Mouse (Mus musculus): ENCODE measurements around the gene Araf. TPM values are rescaled to one million over a fixed set of nuclear protein-coding genes. Genes with fewer than 3 reads are reported as not detected.

Araf gene
- polyA plus RNA-seq (2016; fragmentation: Nextera tagmentation; extraction: Ambion mirVana) = 101 and 103 TPM in 2 replicates

- WGBS = 29% methylated on average over 5 of the region's 7 CpGs
- H3K4me3 ChIP-seq (replicated peaks) = peak within 1 kb of the TSS; percentile 44
- H3K27me3 ChIP-seq = no peaks in the 10 kb centered on the region
- H3K9ac ChIP-seq (replicated peaks) = peak within 1 kb of the TSS; percentile 66
- no peaks in the 10 kb centered on the region for H3K4me1 ChIP-seq (replicated peaks)
- H3K27ac ChIP-seq = peak within 1 kb of the TSS; percentile 92
- ATAC-seq (ENCODE audit: insufficient number of reproducible peaks, insufficient read depth, low FRiP score, low TSS enrichment, low read depth) = peak; percentile 67; the same call in 1 of the 2 replicates
- H3K9me3 ChIP-seq = no peaks in the 10 kb centered on the region
- H3K4me2 ChIP-seq = peak within 1 kb of the TSS; percentile 50
- no peaks in the 10 kb centered on the region for H3K36me3 ChIP-seq
Measured at GRCm38 (mm10) chrX:20797681-20798080, at the start of gene Araf. Araf (plus strand) TSS chrX:20797814.

DNA sequence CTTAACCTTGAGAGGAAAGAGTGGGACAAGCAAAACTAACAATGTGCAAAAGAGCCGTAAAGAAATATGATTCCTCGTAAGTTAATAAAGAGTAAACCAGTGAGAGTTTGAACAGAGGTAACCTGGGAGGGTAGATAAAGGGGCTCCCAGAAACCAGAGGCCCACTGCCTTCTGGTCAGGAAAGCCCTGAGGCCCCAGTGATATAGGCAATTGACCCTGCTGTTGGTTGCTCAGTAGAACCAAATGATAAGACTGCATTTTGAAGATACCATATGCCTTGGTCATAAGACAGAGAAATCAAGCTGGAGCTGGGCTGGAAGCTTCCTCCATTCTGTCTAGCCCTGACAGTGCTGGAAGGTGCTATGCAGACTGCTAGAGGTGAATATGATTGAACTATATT lies 48.8 kb upstream of the Araf start:
- no peak overlapping the region for H3K4me3 ChIP-seq (replicated peaks)
- H3K27me3 ChIP-seq = no peaks in the 10 kb centered on the region
- H3K4me1 ChIP-seq (replicated peaks) = no peaks in the 10 kb centered on the region
- H3K9me3 ChIP-seq = no peaks in the 10 kb centered on the region
- 93% methylated on average over 2 of the region's 2 CpGs for WGBS
- H3K4me2 ChIP-seq = no peak overlapping the region
- H3K9ac ChIP-seq (replicated peaks) = no peak overlapping the region
- ATAC-seq (ENCODE audit: insufficient number of reproducible peaks, insufficient read depth, low FRiP score, low TSS enrichment, low read depth) = no peak
- no peaks in the 10 kb centered on the region for H3K36me3 ChIP-seq
- H3K27ac ChIP-seq = no peak overlapping the region

- H3K9me3 ChIP-seq = no peaks in the 10 kb centered on the region
- no peaks in the 10 kb centered on the region for H3K4me1 ChIP-seq (replicated peaks)
- H3K27me3 ChIP-seq = no peaks in the 10 kb centered on the region
- H3K4me3 ChIP-seq (replicated peaks) = no peak overlapping the region
- H3K4me2 ChIP-seq = no peak overlapping the region
- no peak overlapping the region for H3K9ac ChIP-seq (replicated peaks)
- no peaks in the 10 kb centered on the region for H3K36me3 ChIP-seq
- H3K27ac ChIP-seq = no peak overlapping the region
- WGBS = 88% methylated on average over 4 of the region's 4 CpGs
- no peak for ATAC-seq (ENCODE audit: insufficient number of reproducible peaks, insufficient read depth, low FRiP score, low TSS enrichment, low read depth)
Measured at GRCm38 (mm10) chrX:20761201-20761600, 36.4 kb upstream of the Araf start.

DNA sequence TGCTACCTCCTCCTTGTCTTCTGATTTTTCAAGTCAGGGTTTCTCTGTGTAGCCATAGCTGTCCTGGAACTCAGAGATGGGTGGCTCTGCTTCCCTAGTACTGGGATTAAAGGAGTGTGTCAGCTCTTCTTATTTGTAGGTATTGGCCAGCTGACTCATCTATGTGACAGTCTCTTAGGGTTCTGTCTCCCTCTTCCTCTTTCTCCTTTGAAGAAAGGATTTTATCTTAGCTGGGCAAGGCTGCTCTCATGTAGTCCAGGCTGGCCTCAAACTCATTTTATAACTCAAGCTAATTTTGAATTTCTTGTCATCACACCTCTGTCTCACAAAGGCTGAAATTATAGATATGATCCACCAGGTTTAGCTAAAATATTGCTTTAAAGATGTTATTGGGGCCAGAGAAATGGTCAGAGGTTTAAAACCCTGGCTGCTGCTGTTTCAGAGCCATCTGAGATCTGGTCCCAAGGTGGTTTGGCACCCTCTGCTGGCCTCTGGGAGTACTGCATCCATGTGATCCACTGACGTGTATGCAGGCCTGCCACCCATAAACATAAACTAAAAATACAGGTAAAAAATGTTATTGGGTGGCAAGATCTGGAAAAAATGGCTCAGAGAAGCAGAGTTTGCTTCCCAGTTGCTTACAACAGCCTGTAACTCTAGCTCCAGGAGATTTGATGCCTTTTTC lies 26.8 kb upstream of the Araf start:
- H3K9ac ChIP-seq (replicated peaks) = no peak overlapping the region

DNA sequence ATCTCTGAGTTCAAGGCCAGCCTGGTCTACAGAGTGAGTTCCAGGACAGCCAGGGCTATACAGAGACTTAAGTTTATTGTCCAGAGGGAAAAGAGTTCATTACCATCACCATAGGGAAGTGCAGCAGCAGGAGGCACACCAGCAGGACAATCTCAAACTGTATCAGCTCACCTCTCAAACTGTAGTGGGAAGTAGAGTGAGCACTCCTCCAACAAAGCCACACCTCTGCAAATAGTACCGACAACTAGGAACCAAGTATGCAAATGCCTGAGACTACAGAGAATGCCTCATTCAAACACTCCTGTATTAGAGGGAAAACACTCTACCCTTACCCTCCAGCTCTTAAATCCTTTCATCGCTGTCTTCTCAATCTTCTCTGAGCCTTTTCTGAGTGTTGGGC lies 25.9 kb upstream of the Araf start:
- no peak for ATAC-seq (ENCODE audit: insufficient number of reproducible peaks, insufficient read depth, low FRiP score, low TSS enrichment, low read depth)
- Histone ChIP-seq H3K27me3 (no peaks in the 10 kb centered on the region), H3K27ac (no peak overlapping the region), H3K4me1 (replicated peaks) (no peaks in the 10 kb centered on the region), H3K4me3 (replicated peaks) (no peak overlapping the region), H3K9ac (replicated peaks) (no peak overlapping the region), H3K9me3 (no peaks in the 10 kb centered on the region), H3K4me2 (no peak overlapping the region), H3K36me3 (no peaks in the 10 kb centered on the region)
- WGBS = 46% methylated on average over 2 of the region's 2 CpGs

More for the DNA sequence above, 26.8 kb upstream of the Araf start:
- Histone ChIP-seq H3K9me3 (no peaks in the 10 kb centered on the region), H3K27me3 (no peaks in the 10 kb centered on the region), H3K4me3 (replicated peaks) (no peak overlapping the region), H3K4me1 (replicated peaks) (no peaks in the 10 kb centered on the region), H3K27ac (no peak overlapping the region), H3K4me2 (no peak overlapping the region), H3K36me3 (no peaks in the 10 kb centered on the region)
- 7% methylated on average over 1 of the region's 1 CpGs for WGBS
- 0 out of 2 replicates have a peak, but pooled peaks have one; percentile 26 for ATAC-seq (ENCODE audit: insufficient number of reproducible peaks, insufficient read depth, low FRiP score, low TSS enrichment, low read depth)

DNA sequence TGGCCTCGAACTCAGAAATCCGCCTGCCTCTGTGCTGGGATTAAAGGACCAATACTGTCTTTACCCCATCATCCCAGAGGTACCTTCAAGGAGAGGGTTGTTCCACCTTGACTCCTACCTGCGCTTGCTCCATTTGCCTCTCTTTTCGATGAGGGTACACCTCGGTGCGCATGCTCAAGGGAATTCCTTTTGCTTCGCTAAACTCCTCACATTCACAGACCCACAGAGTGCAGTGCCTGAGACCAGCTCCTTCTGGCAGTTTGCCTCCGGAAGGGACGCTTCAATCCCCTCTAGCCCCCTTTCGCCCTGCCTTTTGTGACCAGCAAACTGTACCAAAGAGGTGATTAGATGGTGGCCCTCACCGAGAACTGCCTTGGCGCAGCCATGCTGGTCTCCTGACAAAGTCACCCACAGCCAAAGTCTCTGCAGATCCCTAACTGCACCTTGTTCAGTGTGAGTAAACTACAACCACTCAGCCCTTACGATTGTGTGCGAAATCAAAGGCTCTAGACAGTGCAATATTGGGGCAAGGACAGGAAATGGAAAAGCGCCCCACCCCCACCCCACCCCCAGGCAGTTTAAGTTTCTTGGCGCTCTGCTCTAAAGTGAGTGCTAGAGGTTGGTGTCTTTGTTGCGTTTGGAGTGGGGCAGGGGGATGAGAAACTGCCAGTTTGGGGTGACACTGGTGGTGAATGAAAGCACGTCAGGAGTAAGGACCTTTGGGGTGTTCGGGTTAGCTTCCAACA lies 22.2 kb upstream of the Araf start:
- no peak overlapping the region for H3K4me3 ChIP-seq (replicated peaks)
- no peak overlapping the region for H3K27ac ChIP-seq
- no peak overlapping the region for H3K4me2 ChIP-seq
- no peaks in the 10 kb centered on the region for H3K36me3 ChIP-seq
- H3K27me3 ChIP-seq = no peaks in the 10 kb centered on the region
- no peak overlapping the region for H3K9ac ChIP-seq (replicated peaks)
- WGBS = 49% methylated on average over 19 of the region's 19 CpGs
- ATAC-seq (ENCODE audit: insufficient number of reproducible peaks, insufficient read depth, low FRiP score, low TSS enrichment, low read depth) = peak; percentile 42; the same call in 1 of the 2 replicates
- H3K4me1 ChIP-seq (replicated peaks) = no peaks in the 10 kb centered on the region
- no peaks in the 10 kb centered on the region for H3K9me3 ChIP-seq

- no peak overlapping the region for H3K27ac ChIP-seq
- H3K9ac ChIP-seq (replicated peaks) = no peak overlapping the region
- no peaks in the 10 kb centered on the region for H3K36me3 ChIP-seq
- no peaks in the 10 kb centered on the region for H3K9me3 ChIP-seq
- no peaks in the 10 kb centered on the region for H3K4me1 ChIP-seq (replicated peaks)
- H3K4me2 ChIP-seq = no peak overlapping the region
- no peaks in the 10 kb centered on the region for H3K27me3 ChIP-seq
- no peak overlapping the region for H3K4me3 ChIP-seq (replicated peaks)
- no peak for ATAC-seq (ENCODE audit: insufficient number of reproducible peaks, insufficient read depth, low FRiP score, low TSS enrichment, low read depth)
Measured at GRCm38 (mm10) chrX:20777619-20778018, 20.0 kb upstream of the Araf start.

- Histone ChIP-seq H3K9me3 (no peaks in the 10 kb centered on the region), H3K4me1 (replicated peaks) (no peaks in the 10 kb centered on the region), H3K36me3 (no peaks in the 10 kb centered on the region), H3K4me3 (replicated peaks) (no peak overlapping the region), H3K27me3 (no peaks in the 10 kb centered on the region), H3K9ac (replicated peaks) (no peak overlapping the region), H3K27ac (no peak overlapping the region), H3K4me2 (no peak overlapping the region)
- no peak for ATAC-seq (ENCODE audit: insufficient number of reproducible peaks, insufficient read depth, low FRiP score, low TSS enrichment, low read depth)
- 86% methylated on average over 2 of the region's 2 CpGs for WGBS
Measured at GRCm38 (mm10) chrX:20787309-20787708, 10.3 kb upstream of the Araf start.

DNA sequence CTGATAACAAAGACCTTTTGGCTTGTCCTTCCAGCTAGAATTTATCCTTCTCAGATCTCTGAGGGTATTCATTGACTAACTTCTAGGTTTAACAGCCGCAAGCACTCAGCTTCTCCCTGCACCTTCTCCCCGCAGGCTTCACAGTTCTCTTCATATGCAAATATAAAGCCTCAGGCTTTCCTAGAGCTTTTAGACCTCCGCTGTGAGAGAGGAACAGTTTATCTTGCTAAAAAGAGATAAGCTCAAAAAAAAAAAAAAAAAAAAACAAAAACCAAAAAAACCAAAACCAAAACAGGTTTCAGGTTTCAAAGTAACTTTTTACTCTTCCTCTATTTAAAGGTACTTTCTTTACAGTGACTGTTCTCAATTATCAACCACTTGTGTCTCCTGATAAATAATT lies 5.2 kb upstream of the Araf start:
- ATAC-seq (ENCODE audit: insufficient number of reproducible peaks, insufficient read depth, low FRiP score, low TSS enrichment, low read depth) = no peak
- WGBS = 50% methylated on average over 3 of the region's 3 CpGs

GRCm38 (mm10) chrX:20793230-20793629 lies 4.4 kb upstream of the Araf start:
- H3K4me1 ChIP-seq (replicated peaks) = no peaks in the 10 kb centered on the region
- no peak overlapping the region for H3K9ac ChIP-seq (replicated peaks)
- H3K9me3 ChIP-seq = no peaks in the 10 kb centered on the region
- WGBS = 65% methylated on average over 7 of the region's 7 CpGs
- ATAC-seq (ENCODE audit: insufficient number of reproducible peaks, insufficient read depth, low FRiP score, low TSS enrichment, low read depth) = no peak
- H3K27ac ChIP-seq = no peak overlapping the region
- H3K27me3 ChIP-seq = no peaks in the 10 kb centered on the region
- no peak overlapping the region for H3K4me2 ChIP-seq
- H3K4me3 ChIP-seq (replicated peaks) = no peak overlapping the region
- no peaks in the 10 kb centered on the region for H3K36me3 ChIP-seq

More for the DNA sequence above, 5.2 kb upstream of the Araf start:
- Histone ChIP-seq H3K4me2 (no peak overlapping the region), H3K4me3 (replicated peaks) (no peak overlapping the region), H3K27me3 (no peaks in the 10 kb centered on the region), H3K9me3 (no peaks in the 10 kb centered on the region), H3K9ac (replicated peaks) (no peak overlapping the region), H3K27ac (no peak overlapping the region), H3K4me1 (replicated peaks) (no peaks in the 10 kb centered on the region), H3K36me3 (no peaks in the 10 kb centered on the region)

DNA sequence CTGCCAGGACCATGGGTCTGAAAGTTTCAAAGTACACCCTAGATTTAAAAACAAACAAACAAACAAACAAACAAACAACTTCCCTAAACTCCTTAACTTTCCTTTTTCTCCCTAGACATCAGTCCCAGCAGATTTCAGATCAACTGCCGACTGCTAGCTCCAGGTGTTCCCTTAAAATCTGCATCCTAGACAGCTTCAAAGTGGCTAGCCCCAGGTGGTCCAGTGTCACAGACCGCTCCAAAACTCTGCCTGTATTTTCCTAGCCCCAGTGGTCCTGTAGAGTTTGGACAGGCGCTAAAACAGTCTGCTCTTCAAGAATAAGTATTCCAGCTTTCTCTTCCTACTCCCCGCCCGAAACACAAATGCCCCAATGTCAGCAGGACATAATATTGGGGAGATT lies 3.4 kb upstream of the Araf start:
- H3K27ac ChIP-seq = no peak overlapping the region
- 27% methylated on average over 5 of the region's 5 CpGs for WGBS
- H3K27me3 ChIP-seq = no peaks in the 10 kb centered on the region
- H3K4me2 ChIP-seq = no peak overlapping the region
- H3K9me3 ChIP-seq = no peaks in the 10 kb centered on the region
- H3K4me3 ChIP-seq (replicated peaks) = no peak overlapping the region
- H3K4me1 ChIP-seq (replicated peaks) = no peaks in the 10 kb centered on the region
- no peak overlapping the region for H3K9ac ChIP-seq (replicated peaks)
- no peaks in the 10 kb centered on the region for H3K36me3 ChIP-seq
- ATAC-seq (ENCODE audit: insufficient number of reproducible peaks, insufficient read depth, low FRiP score, low TSS enrichment, low read depth) = no peak
